Mouse (Mus musculus) neural tube, embryonic 15.5 days (tissue): ENCODE results near the gene Kansl1l. TPM values are rescaled to one million over a fixed set of nuclear protein-coding genes. Genes with fewer than 3 reads are reported as not detected.

Source experiments
- ATAC-seq: fragments of 200-750 bp; cut with Nextera tagmentation; 2 replicates; pipeline ENCODE4 v1.8.0; 2017; ENCODE audit warnings: mild to moderate bottlenecking, moderate TSS enrichment, moderate library complexity; ENCODE audit not compliant: low FRiP score
- H3K27ac ChIP-seq: fragments of 300-500 bp; sonication (generic); replicated peaks from 2 replicates; pipeline ENCODE4 v1.5.1; 2015; ENCODE audit warnings: mild to moderate bottlenecking, inconsistent platforms
- H3K27me3 ChIP-seq: fragments of 300-500 bp; sonication (generic); replicated peaks from 2 replicates; pipeline ENCODE4 v1.6.1; 2015; ENCODE audit warnings: inconsistent platforms
- H3K36me3 ChIP-seq: fragments of 300-500 bp; sonication (generic); 2 replicates; pipeline ENCODE4 v1.6.1; 2015; ENCODE audit warnings: inconsistent platforms
- H3K4me1 ChIP-seq: fragments of 300-500 bp; sonication (generic); 2 replicates; pipeline ENCODE4 v1.6.1; 2015; ENCODE audit warnings: inconsistent platforms
- H3K4me2 ChIP-seq: fragments of 300-500 bp; sonication (generic); 2 replicates; pipeline ENCODE4 v1.6.1; 2015; ENCODE audit warnings: inconsistent platforms, mild to moderate bottlenecking, moderate library complexity
- H3K4me3 ChIP-seq: fragments of 300-500 bp; sonication (generic); replicated peaks from 2 replicates; pipeline ENCODE4 v1.5.1; 2015; ENCODE audit warnings: mild to moderate bottlenecking, inconsistent platforms
- H3K9ac ChIP-seq: fragments of 300-500 bp; sonication (generic); replicated peaks from 2 replicates; pipeline ENCODE4 v1.6.1; 2015; ENCODE audit warnings: mild to moderate bottlenecking, inconsistent platforms
- H3K9me3 ChIP-seq: fragments of 300-500 bp; sonication (generic); replicated peaks from 2 replicates; pipeline ENCODE4 v1.6.1; 2016; ENCODE audit warnings: inconsistent platforms
- WGBS: fragments of 180-500 bp; shearing (Covaris S2); methylation state at CpG from one replicate; pipeline ENCODE4 v1.1.7; 2015; ENCODE audit warnings: mixed read lengths; 5-methylcytosine and 5-hydroxymethylcytosine counted together
- polyA plus RNA-seq: library from polyadenylated mRNA; unstranded; fragments of >200 nt; fragmentation: Nextera tagmentation; extraction: Ambion mirVana; gene quantifications from 2 replicates; pipeline ENCODE4 v1.2.1, GENCODE M21; 2015

Gene Kansl1l
- polyA plus RNA-seq, 1 experiment from 2014 or later, result 10.9 TPM

DNA sequence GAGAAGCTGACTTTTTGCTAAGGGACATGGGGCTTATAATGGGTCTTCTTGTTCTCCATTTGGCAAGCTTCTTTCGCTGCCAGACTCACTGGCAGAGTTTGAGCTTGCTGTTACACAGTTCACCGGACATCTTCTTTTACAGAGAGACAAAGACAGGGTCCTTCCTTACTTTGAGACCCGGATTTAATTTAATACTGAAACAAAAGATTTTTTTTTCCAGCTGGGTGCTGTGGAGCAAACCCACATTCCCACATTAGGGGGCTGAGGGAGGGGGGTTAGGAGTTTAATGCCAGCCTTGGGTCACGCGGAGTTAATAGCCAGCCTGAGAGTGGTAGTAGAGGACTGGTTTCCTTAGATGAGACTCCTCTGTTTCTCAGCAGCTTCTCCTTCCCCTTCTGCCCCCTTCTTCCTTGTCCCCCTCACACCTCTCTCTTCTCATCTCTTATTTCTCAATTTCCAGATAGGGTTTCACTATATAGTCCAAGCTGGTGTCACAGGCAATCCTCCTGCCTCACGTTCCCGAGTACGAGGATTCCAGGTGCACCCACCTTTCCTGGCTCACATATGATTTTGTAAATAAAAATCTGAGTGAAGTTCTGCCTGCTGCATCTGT is 124.5 kb downstream of the Kansl1l start:
- peak overlapping the region; percentile 51 for H3K27ac ChIP-seq
- H3K9ac ChIP-seq, result no peak overlapping the region
- H3K9me3 ChIP-seq, result no peaks in the 10 kb centered on the region
- H3K27me3 ChIP-seq, result no peaks in the 10 kb centered on the region
- peak; percentile 77 for ATAC-seq
- WGBS, result 66% methylated on average over 8 of the region's 8 CpGs
- H3K4me3 ChIP-seq, result no peak overlapping the region
- no peak overlapping the region for H3K4me2 ChIP-seq
- H3K36me3 ChIP-seq, result no peaks in the 10 kb centered on the region
- no peaks in the 10 kb centered on the region for H3K4me1 ChIP-seq

DNA sequence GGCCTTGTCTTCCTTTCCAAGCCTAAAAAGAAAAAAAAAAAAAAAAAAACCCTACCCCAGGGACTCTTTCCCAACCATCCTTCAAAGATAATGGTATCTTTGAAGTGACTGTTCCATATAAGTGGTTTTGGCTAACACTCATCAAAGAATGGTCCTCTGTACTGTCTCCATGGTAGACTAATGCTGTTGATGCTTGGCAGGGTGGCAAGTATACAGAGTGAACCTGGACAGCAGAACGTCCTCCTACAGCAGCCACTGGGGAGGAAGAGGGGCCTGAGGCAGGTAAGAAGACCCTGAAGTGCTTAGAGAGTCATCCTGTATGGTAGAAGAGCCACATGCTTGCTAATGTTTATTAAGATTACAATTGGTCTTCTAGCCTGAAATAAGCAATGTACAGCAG is 125.1 kb downstream of the Kansl1l start:
- H3K9me3 ChIP-seq, result no peaks in the 10 kb centered on the region
- H3K4me3 ChIP-seq, result no peak overlapping the region
- H3K27ac ChIP-seq, result peak overlapping the region; percentile 56; the same call in 1 of the 2 replicates
- no peaks in the 10 kb centered on the region for H3K4me1 ChIP-seq
- ATAC-seq, result peak; percentile 41; the same call in 1 of the 2 replicates
- H3K27me3 ChIP-seq, result no peaks in the 10 kb centered on the region
- 78% methylated on average over 1 of the region's 1 CpGs for WGBS
- no peaks in the 10 kb centered on the region for H3K36me3 ChIP-seq
- H3K9ac ChIP-seq, result no peak overlapping the region
- no peak overlapping the region for H3K4me2 ChIP-seq

DNA sequence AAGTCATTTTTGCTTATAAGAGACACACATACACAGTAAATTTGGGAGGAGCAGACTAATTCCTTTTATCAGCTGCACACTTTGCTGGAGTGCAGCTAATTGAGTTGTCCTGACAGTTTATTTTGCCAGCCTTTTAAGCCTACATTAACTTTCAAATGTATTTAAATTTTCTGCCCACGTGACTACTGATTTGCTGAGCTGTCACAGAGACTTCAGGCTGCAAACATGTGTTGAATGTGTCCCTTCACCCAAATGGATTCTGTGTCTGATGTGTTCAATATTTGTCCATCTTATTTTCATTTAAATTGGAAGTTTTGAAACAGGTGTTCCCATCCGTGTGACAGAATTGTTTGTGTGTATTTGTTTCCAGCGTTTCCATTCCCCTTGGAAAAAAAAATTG is 125.6 kb downstream of the Kansl1l start:
- Histone ChIP-seq H3K9ac (no peak overlapping the region), H3K9me3 (no peaks in the 10 kb centered on the region), H3K4me2 (no peak overlapping the region), H3K36me3 (no peaks in the 10 kb centered on the region), H3K4me1 (no peaks in the 10 kb centered on the region), H3K4me3 (no peak overlapping the region), H3K27me3 (no peaks in the 10 kb centered on the region), H3K27ac (0 out of 2 replicates have a peak overlapping the region, but pooled peaks have one; percentile 56)
- WGBS, result 76% methylated on average over 3 of the region's 3 CpGs
- ATAC-seq, result no peak

DNA sequence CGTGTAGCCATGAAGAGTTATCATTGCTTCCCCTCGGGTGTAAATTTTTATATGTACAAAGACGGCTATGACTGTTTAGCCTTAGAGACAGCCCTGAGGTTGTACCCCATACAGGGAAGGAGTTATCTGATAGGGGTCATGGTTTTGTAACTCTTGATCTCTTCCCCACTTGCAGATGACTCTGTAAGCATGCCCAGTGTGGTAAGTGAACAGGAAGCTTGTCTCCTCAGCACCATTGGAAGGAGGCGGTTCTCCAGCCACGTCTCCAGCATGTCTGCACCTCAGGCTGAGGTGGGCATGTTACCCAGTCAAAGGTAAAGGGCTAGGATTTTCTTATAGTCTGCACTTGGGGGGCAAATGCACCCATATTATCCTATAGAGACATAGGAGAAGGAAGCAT is 134.4 kb downstream of the Kansl1l start:
- no peak overlapping the region for H3K9ac ChIP-seq
- H3K4me2 ChIP-seq, result no peak overlapping the region
- no peaks in the 10 kb centered on the region for H3K9me3 ChIP-seq
- H3K27ac ChIP-seq, result no peak overlapping the region
- WGBS, result 88% methylated on average over 5 of the region's 5 CpGs
- H3K4me3 ChIP-seq, result no peak overlapping the region
- ATAC-seq, result no peak
- no peaks in the 10 kb centered on the region for H3K27me3 ChIP-seq
- no peaks in the 10 kb centered on the region for H3K4me1 ChIP-seq
- H3K36me3 ChIP-seq, result no peaks in the 10 kb centered on the region

DNA sequence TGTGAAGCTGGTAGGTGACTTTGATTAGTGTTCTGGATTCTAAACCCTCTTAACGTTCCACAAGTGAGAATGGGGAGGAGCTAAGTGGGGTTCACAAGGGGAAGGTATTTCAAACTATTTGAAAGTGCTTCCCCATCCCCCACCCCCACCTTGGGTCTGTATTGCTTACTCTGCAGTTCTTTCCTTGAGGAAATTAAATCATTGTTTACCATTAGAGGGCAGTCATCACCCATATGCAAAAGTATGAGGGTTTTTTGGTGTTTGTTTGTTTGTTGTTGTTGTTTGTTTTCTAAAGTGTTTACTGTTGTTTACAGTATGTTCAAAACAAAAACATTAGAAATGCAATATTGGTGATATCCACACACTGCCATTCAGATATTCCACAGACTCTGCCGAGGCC is 138.7 kb downstream of the Kansl1l start:
- no peaks in the 10 kb centered on the region for H3K4me1 ChIP-seq
- H3K4me3 ChIP-seq, result no peak overlapping the region
- WGBS, result 36% methylated on average over 2 of the region's 2 CpGs
- no peak for ATAC-seq
- no peaks in the 10 kb centered on the region for H3K36me3 ChIP-seq
- H3K9ac ChIP-seq, result no peak overlapping the region
- no peaks in the 10 kb centered on the region for H3K9me3 ChIP-seq
- no peak overlapping the region for H3K27ac ChIP-seq
- H3K27me3 ChIP-seq, result no peaks in the 10 kb centered on the region
- no peak overlapping the region for H3K4me2 ChIP-seq

DNA sequence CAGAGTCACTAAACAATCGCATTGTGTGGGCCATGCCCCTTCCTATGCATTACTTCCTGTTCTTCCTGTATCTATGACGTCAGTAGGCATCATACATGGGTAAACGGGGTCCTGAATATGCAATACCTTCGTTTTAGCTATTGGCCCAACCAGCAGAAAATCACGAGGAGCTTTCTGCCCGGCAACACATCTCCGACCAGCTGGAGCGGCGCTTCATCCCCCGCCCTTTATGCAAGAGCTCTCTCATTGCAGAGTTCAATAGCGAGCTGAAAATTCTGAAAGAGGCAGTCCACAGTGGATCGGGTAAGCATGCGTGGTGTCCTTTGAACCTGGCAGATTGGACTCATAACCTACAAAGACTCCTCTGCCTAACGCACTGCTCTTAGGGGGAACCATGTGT is 139.4 kb downstream of the Kansl1l start:
- ATAC-seq, result no peak
- WGBS, result 78% methylated on average over 14 of the region's 14 CpGs
- Histone ChIP-seq H3K9me3 (no peaks in the 10 kb centered on the region), H3K4me3 (no peak overlapping the region), H3K36me3 (no peaks in the 10 kb centered on the region), H3K9ac (no peak overlapping the region), H3K4me2 (no peak overlapping the region), H3K27ac (no peak overlapping the region), H3K4me1 (no peaks in the 10 kb centered on the region), H3K27me3 (no peaks in the 10 kb centered on the region)

DNA sequence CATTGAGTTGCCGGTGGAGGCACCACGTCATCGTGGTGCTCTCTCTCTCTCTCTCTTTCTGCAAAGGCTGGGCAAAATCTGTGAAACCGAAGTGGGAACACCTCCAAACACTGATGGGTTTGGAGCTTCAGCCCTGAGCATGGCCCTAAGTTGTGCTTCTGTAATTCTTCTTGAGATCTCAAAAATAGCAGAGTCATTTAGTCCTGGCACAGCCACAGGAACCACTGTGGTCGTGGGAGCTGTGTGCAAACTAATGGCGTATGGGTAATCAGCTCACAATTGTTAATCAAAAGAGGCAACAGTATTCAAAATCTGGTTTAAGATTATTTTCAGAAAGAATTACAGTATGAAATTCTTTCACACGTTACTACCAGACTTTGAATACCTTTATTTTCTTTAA is 144.6 kb downstream of the Kansl1l start:
- Histone ChIP-seq H3K4me3 (no peak overlapping the region), H3K4me2 (no peak overlapping the region), H3K27me3 (no peaks in the 10 kb centered on the region), H3K9me3 (no peaks in the 10 kb centered on the region), H3K4me1 (no peaks in the 10 kb centered on the region), H3K36me3 (no peaks in the 10 kb centered on the region), H3K9ac (no peak overlapping the region), H3K27ac (no peak overlapping the region)
- WGBS, result 92% methylated on average over 7 of the region's 7 CpGs
- no peak for ATAC-seq

DNA sequence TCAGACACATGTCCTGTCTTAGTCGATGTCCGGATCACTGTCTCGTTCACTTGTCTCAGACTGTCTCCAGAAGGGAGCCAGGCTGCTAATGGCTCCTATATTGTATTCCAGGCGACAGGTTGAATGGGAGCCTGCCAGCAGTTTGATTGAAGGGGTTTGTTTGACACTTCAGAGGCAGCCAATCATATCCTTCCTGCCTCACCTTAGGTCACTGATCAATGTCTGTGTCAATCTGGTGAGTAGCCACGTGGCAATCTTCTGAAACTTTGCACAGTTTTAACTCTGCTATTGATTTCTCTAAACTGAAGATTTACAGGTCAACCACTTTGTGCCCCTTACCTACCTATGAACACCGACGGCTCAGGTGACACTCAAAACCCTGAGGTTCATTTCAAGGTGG is 145.9 kb downstream of the Kansl1l start:
- ATAC-seq, result no peak
- Histone ChIP-seq H3K36me3 (no peaks in the 10 kb centered on the region), H3K4me2 (no peak overlapping the region), H3K4me3 (no peak overlapping the region), H3K4me1 (no peaks in the 10 kb centered on the region), H3K27ac (no peak overlapping the region), H3K9me3 (no peaks in the 10 kb centered on the region), H3K9ac (no peak overlapping the region), H3K27me3 (no peaks in the 10 kb centered on the region)
- 64% methylated on average over 7 of the region's 7 CpGs for WGBS

Other genes starting within 250 kb of the Kansl1l start
- 37.7 and 46.3 TPM in 2 replicates for gene Rpe, start 116.7 kb downstream of the Kansl1l start, polyA plus RNA-seq
- 59.4 and 74.9 TPM in 2 replicates for gene Acadl, start 45.7 kb upstream of the Kansl1l start, polyA plus RNA-seq
- 44.4 and 65.8 TPM in 2 replicates for gene Myl1, start 127.8 kb upstream of the Kansl1l start, polyA plus RNA-seq
- gene Lancl1, start 221.3 kb upstream of the Kansl1l start, polyA plus RNA-seq, result 193 and 200 TPM in 2 replicates